Mouse (Mus musculus) liver, embryonic 13.5 days (tissue): ENCODE measurements around the gene Ccl17. TPM values are rescaled to one million over a fixed set of nuclear protein-coding genes. Genes with fewer than 3 reads are reported as not detected.

Source experiments
- ATAC-seq: fragments of 200-750 bp; cut with Nextera tagmentation; 2 replicates; pipeline ENCODE4 v1.8.0; 2017; ENCODE audit warnings: low read depth, mild to moderate bottlenecking, moderate number of reproducible peaks, moderate library complexity
- DNase-seq: peaks from one replicate; pipeline ENCODE4 v3.0.0; 2022
- H3K27ac ChIP-seq: fragments of 300-500 bp; sonication (generic); 2 replicates; pipeline ENCODE4 v1.5.1; 2015; ENCODE audit warnings: moderate library complexity, mild to moderate bottlenecking, inconsistent platforms
- H3K27me3 ChIP-seq: fragments of 300-500 bp; sonication (generic); 2 replicates; pipeline ENCODE4 v1.6.1; 2015; ENCODE audit warnings: mild to moderate bottlenecking, inconsistent platforms
- H3K36me3 ChIP-seq: fragments of 300-500 bp; sonication (generic); 2 replicates; pipeline ENCODE4 v1.6.1; 2015; ENCODE audit warnings: mild to moderate bottlenecking, inconsistent platforms
- H3K4me1 ChIP-seq: fragments of 300-500 bp; sonication (generic); replicated peaks from 2 replicates; pipeline ENCODE4 v1.6.1; 2015; ENCODE audit warnings: inconsistent platforms
- H3K4me2 ChIP-seq: fragments of 300-500 bp; sonication (generic); 2 replicates; pipeline ENCODE4 v1.6.1; 2015; ENCODE audit warnings: inconsistent platforms, mild to moderate bottlenecking, moderate library complexity
- H3K4me3 ChIP-seq: fragments of 300-500 bp; sonication (generic); replicated peaks from 2 replicates; pipeline ENCODE4 v1.5.1; 2015; ENCODE audit warnings: mild to moderate bottlenecking, inconsistent platforms
- H3K9ac ChIP-seq: fragments of 300-500 bp; sonication (generic); 2 replicates; pipeline ENCODE4 v1.6.1; 2015; ENCODE audit warnings: mild to moderate bottlenecking, inconsistent platforms
- H3K9me3 ChIP-seq: fragments of 300-500 bp; sonication (generic); replicated peaks from 2 replicates; pipeline ENCODE4 v1.6.1; 2016; ENCODE audit warnings: inconsistent platforms
- WGBS: fragments of 180-500 bp; shearing (Covaris S2); methylation state at CpG from one replicate; pipeline ENCODE4 v1.1.7; 2015; ENCODE audit not compliant: insufficient replicate concordance; 5-methylcytosine and 5-hydroxymethylcytosine counted together
- polyA plus RNA-seq: library from polyadenylated mRNA; unstranded; fragments of >200 nt; fragmentation: Nextera tagmentation; extraction: Ambion mirVana; gene quantifications from 2 replicates; pipeline ENCODE4 v1.2.1, GENCODE M21; 2015

Gene Ccl17
- polyA plus RNA-seq, 1 experiment from 2014 or later: 0.36 TPM

GRCm38 (mm10) chr8:94794368-94794767 lies 15.9 kb upstream of the Ccl17 start:
- peaks cover 16% of the 10 kb centered on the region for H3K4me1 ChIP-seq
- WGBS: 81% methylated on average over 4 of the region's 4 CpGs
- peak; percentile 50; the same call in 1 of the 2 replicates for ATAC-seq

DNA sequence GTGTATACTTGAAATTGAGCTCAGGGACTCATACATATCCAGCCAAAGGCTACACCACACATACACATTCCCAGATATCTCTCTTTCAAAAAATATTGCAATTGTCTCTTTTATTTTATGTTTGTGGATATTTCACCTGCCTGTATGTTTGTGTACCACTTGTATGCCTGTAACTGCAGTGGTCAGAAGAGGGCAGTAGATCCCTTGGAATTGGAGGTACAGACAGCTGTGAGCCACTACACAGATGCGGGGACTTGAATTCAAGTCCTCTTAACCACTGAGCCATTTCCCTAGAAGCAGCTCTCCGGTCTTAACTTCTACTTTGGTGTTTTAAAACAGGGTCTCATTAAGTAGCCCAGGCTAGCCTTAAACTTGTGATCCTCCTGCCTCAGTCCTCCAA lies 15.5 kb upstream of the Ccl17 start:
- Histone ChIP-seq H3K27ac (no peak overlapping the region), H3K27me3 (peaks cover 19% of the 10 kb centered on the region), H3K4me3 (no peak overlapping the region), H3K9me3 (no peaks in the 10 kb centered on the region), H3K9ac (no peak overlapping the region), H3K4me1 (peaks cover 12% of the 10 kb centered on the region), H3K36me3 (no peaks in the 10 kb centered on the region), H3K4me2 (no peak overlapping the region)
- 78% methylated on average over 2 of the region's 2 CpGs for WGBS
- peak; percentile 58; the same call in 1 of the 2 replicates for ATAC-seq
- DNase-seq: no peak

More at GRCm38 (mm10) chr8:94794368-94794767, 15.9 kb upstream of the Ccl17 start:
- no peak overlapping the region for H3K9ac ChIP-seq
- no peak overlapping the region for H3K4me2 ChIP-seq
- H3K36me3 ChIP-seq: no peaks in the 10 kb centered on the region
- DNase-seq: no peak
- H3K4me3 ChIP-seq: no peak overlapping the region
- H3K27me3 ChIP-seq: peaks cover 23% of the 10 kb centered on the region
- H3K27ac ChIP-seq: no peak overlapping the region
- no peaks in the 10 kb centered on the region for H3K9me3 ChIP-seq

- DNase-seq (peak; percentile 61), ATAC-seq (no peak)
- Histone ChIP-seq H3K36me3 (no peaks in the 10 kb centered on the region), H3K27ac (no peak overlapping the region), H3K4me1 (peaks cover 34% of the 10 kb centered on the region), H3K9me3 (no peaks in the 10 kb centered on the region), H3K9ac (no peak overlapping the region), H3K4me3 (no peak overlapping the region), H3K4me2 (no peak overlapping the region), H3K27me3 (peaks cover 6% of the 10 kb centered on the region)
- WGBS: 39% methylated on average over 7 of the region's 7 CpGs
Measured at GRCm38 (mm10) chr8:94800278-94800968, 9.8 kb upstream of the Ccl17 start.

DNA sequence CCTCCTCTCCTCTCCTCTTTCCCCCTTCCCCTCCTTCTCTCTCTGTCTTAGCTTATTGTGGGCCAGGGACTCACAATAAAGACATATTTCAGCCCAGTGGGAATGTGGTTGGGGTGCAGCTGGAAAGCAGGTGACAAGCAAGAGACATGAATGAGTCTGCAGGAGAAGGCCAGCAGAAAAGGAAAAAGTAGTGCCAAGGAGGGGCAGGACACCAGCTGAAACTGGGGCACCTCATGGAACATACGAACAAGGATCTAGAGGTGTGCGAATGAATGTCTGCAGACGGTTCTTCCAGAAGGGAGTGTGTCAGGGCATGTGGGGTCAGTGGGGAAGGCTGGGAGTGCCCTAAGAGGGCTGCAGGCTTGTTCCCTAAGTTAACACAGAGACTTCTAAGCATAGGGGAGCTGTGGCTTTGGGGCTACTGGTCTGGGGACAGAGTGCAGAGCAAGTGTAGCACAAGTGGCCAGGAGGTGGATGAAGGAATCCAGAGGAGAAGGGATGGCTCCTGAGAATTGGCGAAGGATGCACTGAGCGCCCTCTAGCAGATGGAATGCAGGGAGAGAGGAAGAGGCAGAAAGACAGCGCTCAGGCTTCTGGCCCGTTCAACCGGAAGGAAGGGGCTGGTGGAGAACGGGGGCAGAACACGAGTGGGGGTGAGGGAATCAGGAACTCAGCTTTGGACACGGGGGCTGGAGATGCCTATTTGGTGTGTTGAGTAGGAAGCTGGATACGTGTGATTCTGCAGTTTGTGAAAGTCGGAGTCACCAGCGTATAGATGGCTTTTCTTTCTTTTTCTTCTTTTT lies 8.8 kb upstream of the Ccl17 start:
- DNase-seq (no peak), ATAC-seq (no peak)
- Histone ChIP-seq H3K9ac (no peak overlapping the region), H3K4me3 (no peak overlapping the region), H3K27me3 (peaks cover 8% of the 10 kb centered on the region), H3K4me2 (peak overlapping the region; percentile 32; the same call in 1 of the 2 replicates), H3K27ac (no peak overlapping the region), H3K4me1 (peaks cover 34% of the 10 kb centered on the region), H3K36me3 (no peaks in the 10 kb centered on the region), H3K9me3 (no peaks in the 10 kb centered on the region)
- WGBS: 38% methylated on average over 14 of the region's 14 CpGs

DNA sequence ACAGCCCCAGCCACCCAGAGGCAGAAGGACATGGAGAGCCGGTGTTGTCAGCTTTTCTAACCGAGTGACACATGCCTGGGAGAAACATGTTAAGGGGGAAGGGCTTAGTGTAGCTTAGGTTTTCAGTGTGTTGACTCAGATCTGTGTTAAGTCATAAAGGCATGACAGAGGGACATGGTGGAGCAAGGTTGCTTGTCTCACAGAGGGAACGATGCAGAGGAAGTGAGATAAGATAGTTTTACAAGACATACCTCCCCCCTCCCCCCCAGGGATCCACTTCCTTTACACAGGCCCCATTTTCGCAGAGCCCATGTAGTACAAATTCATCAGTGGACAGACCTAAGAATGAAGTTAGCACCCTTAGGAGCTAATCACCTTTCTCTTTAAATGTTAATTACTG lies 7.9 kb upstream of the Ccl17 start:
- ATAC-seq: 0 out of 2 replicates have a peak, but pooled peaks have one; percentile 12

DNA sequence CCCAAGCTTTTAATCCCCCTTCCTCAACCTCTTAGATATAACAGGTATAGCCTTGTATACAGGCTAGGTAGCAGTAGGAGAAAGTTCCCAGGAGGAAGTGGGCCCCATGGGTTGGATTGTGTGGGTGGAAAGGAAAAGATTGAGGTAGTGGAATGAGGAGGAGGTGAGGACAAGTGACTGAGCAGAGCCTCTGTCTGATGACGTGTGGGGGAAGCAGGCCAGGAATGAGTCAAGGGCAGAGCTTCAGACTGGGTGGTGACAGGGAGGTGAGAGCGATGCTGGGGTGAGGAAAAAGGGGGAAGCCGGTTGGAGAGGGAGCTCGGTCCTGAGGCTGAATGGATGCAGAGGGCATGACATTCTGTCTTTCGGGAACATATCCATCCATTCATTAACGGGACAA lies 6.7 kb upstream of the Ccl17 start:
- DNase-seq (no peak), ATAC-seq (no peak)
- no peak overlapping the region for H3K4me3 ChIP-seq
- H3K4me1 ChIP-seq: peaks cover 47% of the 10 kb centered on the region
- peaks cover 15% of the 10 kb centered on the region for H3K27me3 ChIP-seq
- no peak overlapping the region for H3K4me2 ChIP-seq
- H3K36me3 ChIP-seq: no peaks in the 10 kb centered on the region
- no peak overlapping the region for H3K27ac ChIP-seq
- H3K9me3 ChIP-seq: no peaks in the 10 kb centered on the region
- H3K9ac ChIP-seq: no peak overlapping the region
- 55% methylated on average over 6 of the region's 6 CpGs for WGBS

More for the DNA sequence above, 7.9 kb upstream of the Ccl17 start:
- Histone ChIP-seq H3K4me1 (peaks cover 35% of the 10 kb centered on the region), H3K27ac (no peak overlapping the region; the same call in 1 of the 2 replicates), H3K4me3 (no peak overlapping the region), H3K9ac (no peak overlapping the region), H3K27me3 (peaks cover 12% of the 10 kb centered on the region), H3K9me3 (no peaks in the 10 kb centered on the region), H3K36me3 (no peaks in the 10 kb centered on the region), H3K4me2 (no peak overlapping the region)
- 17% methylated on average over 4 of the region's 4 CpGs for WGBS
- no peak for DNase-seq

GRCm38 (mm10) chr8:94804546-94805340 lies 5.5 kb upstream of the Ccl17 start:
- no peak for ATAC-seq
- H3K36me3 ChIP-seq: no peaks in the 10 kb centered on the region
- H3K9ac ChIP-seq: no peak overlapping the region
- DNase-seq: no peak
- H3K27me3 ChIP-seq: peaks cover 15% of the 10 kb centered on the region
- H3K4me3 ChIP-seq: no peak overlapping the region
- H3K4me2 ChIP-seq: peak overlapping the region; percentile 4; the same call in 1 of the 2 replicates
- H3K27ac ChIP-seq: no peak overlapping the region
- no peaks in the 10 kb centered on the region for H3K9me3 ChIP-seq
- peaks cover 56% of the 10 kb centered on the region for H3K4me1 ChIP-seq
- 10% methylated on average over 10 of the region's 10 CpGs for WGBS

- H3K27me3 ChIP-seq: peaks cover 11% of the 10 kb centered on the region
- peaks cover 51% of the 10 kb centered on the region for H3K4me1 ChIP-seq
- DNase-seq: no peak
- no peak overlapping the region for H3K9ac ChIP-seq
- WGBS: 69% methylated on average over 4 of the region's 4 CpGs
- H3K36me3 ChIP-seq: no peaks in the 10 kb centered on the region
- H3K4me3 ChIP-seq: no peak overlapping the region
- H3K9me3 ChIP-seq: no peaks in the 10 kb centered on the region
- ATAC-seq: no peak
- no peak overlapping the region for H3K27ac ChIP-seq
- no peak overlapping the region for H3K4me2 ChIP-seq
Measured at GRCm38 (mm10) chr8:94805811-94806210, 4.4 kb upstream of the Ccl17 start.

GRCm38 (mm10) chr8:94807506-94807905 lies 2.7 kb upstream of the Ccl17 start:
- 0 out of 2 replicates have a peak overlapping the region, but pooled peaks have one; percentile 22 for H3K9ac ChIP-seq
- ATAC-seq (no peak), DNase-seq (no peak)
- H3K27me3 ChIP-seq: peaks cover 9% of the 10 kb centered on the region; the same call in 1 of the 2 replicates
- no peak overlapping the region for H3K4me3 ChIP-seq
- H3K27ac ChIP-seq: no peak overlapping the region
- H3K9me3 ChIP-seq: no peaks in the 10 kb centered on the region
- H3K4me1 ChIP-seq: peaks cover 38% of the 10 kb centered on the region
- WGBS: 58% methylated on average over 7 of the region's 7 CpGs
- no peak overlapping the region for H3K4me2 ChIP-seq
- H3K36me3 ChIP-seq: no peaks in the 10 kb centered on the region

DNA sequence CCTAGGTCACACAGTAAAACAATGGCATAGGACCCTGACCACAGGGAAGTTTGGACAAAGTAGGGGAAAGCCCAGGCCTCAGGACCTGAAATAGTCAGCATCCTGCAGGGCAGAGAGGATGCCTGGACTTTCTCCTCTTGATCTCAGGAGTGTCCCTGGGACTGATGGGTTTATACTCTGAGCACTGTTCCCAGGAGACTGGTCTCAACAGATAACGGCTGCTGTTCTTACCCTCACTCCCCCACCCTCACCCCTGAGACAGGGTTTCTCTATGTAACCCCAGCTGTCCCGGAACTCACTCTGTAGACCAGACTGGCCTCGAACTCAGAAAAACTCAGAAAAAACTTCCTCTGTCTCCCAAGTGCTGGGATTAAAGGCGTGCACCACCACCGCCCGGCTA lies 1.9 kb upstream of the Ccl17 start:
- Histone ChIP-seq H3K4me2 (no peak overlapping the region), H3K36me3 (no peaks in the 10 kb centered on the region), H3K4me1 (peaks cover 39% of the 10 kb centered on the region), H3K27me3 (peaks cover 9% of the 10 kb centered on the region; the same call in 1 of the 2 replicates), H3K27ac (no peak overlapping the region), H3K9me3 (no peaks in the 10 kb centered on the region), H3K9ac (no peak overlapping the region), H3K4me3 (no peak overlapping the region)
- ATAC-seq (peak; percentile 70), DNase-seq (no peak)
- WGBS: 61% methylated on average over 6 of the region's 6 CpGs

DNA sequence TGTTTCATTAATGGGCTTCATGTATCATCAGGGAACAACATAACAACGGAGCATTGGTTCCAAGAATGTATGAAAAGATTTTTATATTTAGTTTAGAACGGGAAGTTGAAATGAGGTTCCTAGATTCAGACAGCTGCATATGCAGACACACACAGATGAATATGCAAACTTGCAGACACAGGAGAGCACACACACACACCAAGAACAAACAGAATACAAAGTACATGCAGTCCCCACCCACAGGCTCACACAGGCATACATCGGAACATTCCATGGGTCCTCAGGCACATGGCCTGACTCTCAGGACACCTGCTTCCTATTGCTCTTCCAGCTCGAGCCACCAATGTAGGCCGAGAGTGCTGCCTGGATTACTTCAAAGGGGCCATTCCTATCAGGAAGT lies 602 bp downstream of the Ccl17 start:
- ATAC-seq (no peak), DNase-seq (no peak)
- Histone ChIP-seq H3K9ac (no peak overlapping the region), H3K36me3 (no peaks in the 10 kb centered on the region), H3K4me1 (peaks cover 29% of the 10 kb centered on the region), H3K4me2 (no peak overlapping the region), H3K27me3 (peaks cover 9% of the 10 kb centered on the region; the same call in 1 of the 2 replicates), H3K4me3 (no peak overlapping the region), H3K27ac (no peak overlapping the region), H3K9me3 (no peaks in the 10 kb centered on the region)
- WGBS: 72% methylated on average over 5 of the region's 5 CpGs
